Mouse (Mus musculus) layer of hippocampus, adult 9-10 months (tissue): ENCODE measurements around the gene Cyp27b1.

Experiments
- DNase-seq: peaks from one replicate; pipeline ENCODE4 v3.0.0; 2022; ENCODE audit warnings: low spot score

Gene Cyp27b1

DNA sequence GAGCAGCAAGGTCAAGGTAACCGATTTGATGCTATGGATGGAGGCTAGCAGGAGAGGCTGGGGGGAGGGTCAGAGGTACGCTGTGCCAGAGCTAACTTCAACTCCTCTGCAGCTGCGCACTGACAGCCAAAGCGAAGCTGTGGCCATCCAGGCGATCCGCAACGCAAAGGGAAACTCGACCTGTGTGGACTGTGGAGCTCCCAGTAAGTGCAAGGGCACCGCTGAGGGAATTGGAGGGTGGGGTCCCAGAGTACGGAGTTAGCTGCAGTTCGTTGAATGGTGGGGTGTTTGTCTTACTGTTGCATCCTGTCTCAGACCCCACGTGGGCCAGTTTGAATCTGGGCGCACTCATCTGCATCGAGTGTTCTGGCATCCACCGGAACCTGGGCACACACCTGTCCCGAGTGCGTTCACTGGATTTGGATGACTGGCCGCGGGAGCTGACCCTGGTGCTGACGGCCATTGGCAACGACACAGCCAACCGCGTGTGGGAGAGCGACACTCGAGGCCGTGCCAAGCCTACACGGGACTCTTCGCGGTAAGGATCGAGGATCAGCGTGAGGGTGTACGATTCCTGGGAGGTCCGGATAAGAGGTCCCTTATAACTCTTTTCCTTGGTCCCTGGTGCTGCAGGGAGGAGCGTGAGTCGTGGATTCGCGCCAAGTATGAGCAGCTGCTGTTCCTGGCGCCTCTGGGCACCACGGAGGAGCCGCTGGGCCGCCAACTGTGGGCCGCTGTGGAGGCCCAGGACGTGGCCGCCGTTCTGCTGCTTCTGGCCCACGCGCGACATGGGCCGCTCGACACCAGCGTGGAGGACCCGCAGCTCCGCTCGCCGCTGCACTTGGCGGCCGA is 42.7 kb downstream of the Cyp27b1 start:
- DNase-seq: no peak

DNA sequence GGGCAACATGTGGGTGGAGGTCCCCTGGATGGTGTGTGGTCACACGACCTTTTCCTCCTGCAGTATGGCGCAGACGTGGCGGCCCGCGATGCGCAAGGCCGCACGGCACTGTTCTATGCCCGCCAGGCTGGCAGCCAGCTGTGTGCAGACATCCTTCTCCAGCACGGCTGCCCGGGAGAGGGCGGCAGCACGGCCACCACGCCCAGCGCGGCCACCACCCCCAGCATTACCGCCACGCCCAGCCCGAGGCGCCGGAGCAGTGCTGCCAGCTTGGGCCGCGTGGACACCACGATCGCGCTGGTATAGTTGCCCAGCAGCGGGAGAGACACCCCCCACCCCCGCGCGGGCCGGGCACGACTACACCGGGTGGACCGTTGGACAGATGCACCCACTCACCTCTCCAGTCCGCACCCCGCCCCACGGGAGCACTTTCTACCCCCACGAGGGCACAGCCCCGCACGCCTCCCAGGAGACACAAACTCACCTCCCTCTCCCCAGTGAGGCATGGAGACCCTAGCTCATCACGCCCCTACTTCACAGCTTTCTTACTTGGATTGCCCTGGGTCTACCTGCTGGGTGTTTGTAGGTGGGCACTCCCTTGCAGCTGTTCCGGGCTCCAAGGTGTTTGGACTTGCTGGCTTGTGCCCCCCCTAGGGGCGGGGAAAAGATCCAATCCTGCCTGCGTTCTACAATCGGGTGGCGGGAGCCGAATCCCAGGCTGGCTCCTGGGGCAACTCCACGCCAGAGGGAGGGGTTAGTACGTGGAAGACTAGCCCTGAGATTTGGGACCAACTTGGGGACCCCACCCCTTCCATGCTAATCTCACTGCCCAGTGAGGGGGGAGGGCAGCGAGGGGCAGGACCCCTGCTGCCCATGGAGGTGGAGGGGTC is 43.7 kb downstream of the Cyp27b1 start:
- DNase-seq: no peak

DNA sequence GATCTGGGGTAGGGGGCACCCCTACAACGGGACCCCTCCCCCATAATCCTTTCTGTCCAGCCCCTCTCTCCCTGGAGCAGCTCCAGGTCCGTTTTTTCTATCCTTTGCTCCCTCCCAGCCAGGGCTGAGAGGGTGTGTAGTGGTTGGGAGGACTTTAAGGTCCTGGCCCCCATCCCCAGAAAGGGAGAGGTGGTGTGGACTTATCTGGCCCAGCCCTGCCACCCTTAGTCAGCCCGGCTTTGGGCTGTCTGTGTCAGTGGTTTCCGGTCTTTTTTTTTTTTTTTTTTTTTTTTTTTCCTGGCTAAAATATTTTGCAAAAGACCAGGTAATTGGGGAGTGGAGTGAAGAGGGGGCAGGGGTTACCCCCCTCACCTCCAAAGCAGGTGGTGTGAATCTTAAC is 44.7 kb downstream of the Cyp27b1 start:
- DNase-seq: no peak

DNA sequence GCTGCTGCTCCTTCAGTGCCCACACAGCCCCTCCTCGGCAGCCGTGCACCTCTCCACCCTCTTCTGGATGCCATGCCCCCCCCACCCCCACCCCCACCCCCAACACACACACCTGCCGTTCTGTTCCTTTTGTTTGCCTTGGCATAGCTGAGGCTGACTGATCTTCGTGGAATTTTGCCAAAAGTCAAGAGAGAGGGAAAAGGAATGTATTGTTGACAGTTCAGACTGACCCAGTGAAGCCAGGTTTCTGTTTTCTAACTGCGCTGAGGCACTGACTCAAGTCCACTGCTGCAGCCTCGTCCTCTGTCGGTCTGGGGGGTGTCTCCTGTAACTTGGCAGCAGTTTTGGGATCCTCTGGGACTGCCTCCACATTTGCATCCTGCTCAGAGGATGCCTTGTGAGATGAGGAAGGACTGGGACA is 46.3 kb downstream of the Cyp27b1 start:
- no peak for DNase-seq

DNA sequence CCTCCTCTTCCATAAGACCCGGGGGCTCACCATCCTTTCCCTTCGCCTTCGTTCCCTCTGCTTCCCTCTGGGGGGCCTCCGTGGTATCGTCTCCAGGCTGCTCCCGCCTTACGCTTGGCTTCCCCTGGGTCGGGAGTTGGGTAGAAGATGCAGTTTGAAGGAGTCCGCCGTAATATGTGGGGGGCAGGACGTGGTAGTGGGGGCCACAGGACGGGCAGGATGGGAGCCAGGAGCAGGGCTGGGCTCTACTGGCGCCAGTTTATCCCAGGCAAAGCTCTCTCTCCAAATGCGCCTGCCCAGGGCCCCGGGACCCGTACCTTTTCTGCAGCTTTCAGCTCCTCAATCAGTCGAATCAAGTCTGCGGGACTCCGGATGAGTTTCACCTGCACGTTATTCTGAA is 50.5 kb downstream of the Cyp27b1 start:
- DNase-seq: no peak

DNA sequence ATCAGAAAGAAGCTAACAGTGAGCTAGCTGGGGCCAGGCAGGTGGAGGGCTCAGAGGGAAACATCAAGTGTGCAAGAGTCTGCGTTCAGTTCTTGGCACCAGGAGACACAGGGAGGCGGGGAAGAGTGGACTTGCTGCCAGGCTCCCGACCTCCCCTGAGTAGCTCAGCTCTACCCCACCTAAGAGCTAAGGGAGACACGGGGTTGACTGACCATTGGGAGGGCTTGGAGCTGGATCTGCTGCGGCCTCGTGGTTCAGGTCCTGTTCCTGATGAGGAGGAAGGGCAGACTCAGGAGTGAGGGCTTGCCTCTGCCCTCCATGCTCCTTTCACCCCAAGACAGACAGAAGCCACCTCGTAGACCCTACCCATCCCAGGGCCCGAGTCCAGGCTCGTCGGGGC is 51.1 kb downstream of the Cyp27b1 start:
- DNase-seq: no peak

DNA sequence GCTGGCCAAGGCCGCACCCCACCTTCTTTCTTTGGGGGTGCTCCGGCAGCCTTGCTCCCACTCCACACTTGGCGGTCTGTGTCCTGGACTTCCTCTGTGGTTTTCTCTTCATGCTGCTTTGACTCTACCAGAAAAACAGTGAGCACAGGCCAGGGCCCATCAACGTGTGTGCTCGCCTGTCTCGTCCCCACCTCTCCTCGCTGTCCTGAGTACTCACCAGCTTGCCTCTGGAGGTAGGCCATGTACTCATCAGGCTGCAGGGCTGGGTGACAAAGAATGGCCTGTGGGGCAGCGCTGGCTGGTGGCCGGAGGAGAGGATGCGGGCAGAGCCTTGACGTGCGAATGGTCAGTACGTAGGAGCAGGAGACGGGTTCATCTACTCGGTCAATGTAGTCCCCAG is 51.8 kb downstream of the Cyp27b1 start:
- no peak for DNase-seq

DNA sequence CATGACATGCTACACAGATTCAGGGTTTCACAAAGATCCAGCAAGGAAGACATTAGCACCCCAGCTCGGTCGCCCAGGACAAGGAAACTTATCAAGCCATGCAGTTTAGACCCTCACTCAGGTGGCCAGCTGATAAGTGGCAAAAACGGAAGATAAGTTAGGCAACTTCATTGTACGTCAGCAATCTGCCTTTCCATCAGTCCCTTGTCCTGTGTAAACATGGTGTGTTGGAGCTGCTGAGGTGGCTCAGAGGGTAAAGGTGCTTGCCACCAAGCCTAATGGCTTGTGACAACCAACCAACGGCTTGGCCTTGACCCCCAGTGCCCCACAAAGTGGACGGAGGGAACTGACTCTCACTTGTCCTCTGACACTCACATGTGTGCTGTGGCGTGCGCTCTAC is 52.4 kb downstream of the Cyp27b1 start:
- DNase-seq: no peak

DNA sequence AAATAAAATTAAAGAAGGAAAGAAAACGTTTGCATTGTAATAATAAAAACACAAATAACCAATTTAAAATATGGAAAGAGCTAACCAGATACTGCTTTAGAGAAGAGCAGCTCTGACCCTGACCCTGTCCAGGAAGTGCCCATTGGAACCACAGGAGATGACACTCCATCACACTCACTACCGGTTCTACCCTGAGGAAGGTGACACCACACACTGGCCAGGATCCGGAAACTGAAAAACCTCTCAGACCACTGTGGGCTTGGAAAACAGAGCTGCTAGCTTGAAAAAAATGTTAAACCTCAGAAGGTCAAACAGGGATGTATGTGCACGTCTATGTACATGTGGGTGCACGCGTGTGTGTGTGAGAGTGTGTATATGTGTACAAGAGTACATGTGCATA is 53.1 kb downstream of the Cyp27b1 start:
- no peak for DNase-seq
